Mouse (Mus musculus) heart, adult 11 months (tissue): ENCODE data around the gene Bnip2.

Experiments used
- DNase-seq: peaks from one replicate; pipeline ENCODE4 v3.0.0; 2022

Bnip2 gene

GRCm38 (mm10) chr9:70048751-70049415 lies 59.6 kb downstream of the Bnip2 start:
- peak; percentile 98 for DNase-seq

- peak; percentile 91 for DNase-seq
These were observed 60.1 kb downstream of the Bnip2 start for GRCm38 (mm10) chr9:70049416-70049783.

GRCm38 (mm10) chr9:70049839-70050238 lies 60.6 kb downstream of the Bnip2 start:
- no peak for DNase-seq

GRCm38 (mm10) chr9:70052730-70053129 lies 63.5 kb downstream of the Bnip2 start:
- no peak for DNase-seq

GRCm38 (mm10) chr9:70053411-70053810 lies 64.1 kb downstream of the Bnip2 start:
- no peak for DNase-seq
